Mouse (Mus musculus): ENCODE results near the gene Iffo1. TPM values are rescaled to one million over a fixed set of nuclear protein-coding genes. Genes with fewer than 3 reads are reported as not detected.

The Iffo1 gene
- polyA plus RNA-seq, 1 experiment from 2014 or later: 8.8 TPM

GRCm38 (mm10) chr6:125101444-125101843 lies 43.6 kb upstream of the Iffo1 start:
- Histone ChIP-seq H3K27me3 (ENCODE audit: control insufficient read depth, insufficient read depth, low read length) (no peaks in the 10 kb centered on the region), H3K9ac (ENCODE audit: low read length) (no peak overlapping the region), H3K36me3 (ENCODE audit: control insufficient read depth, insufficient read depth, low read length) (peaks cover 46% of the 10 kb centered on the region), H3K4me1 (ENCODE audit: control insufficient read depth, insufficient read depth, low read length) (peaks cover 28% of the 10 kb centered on the region), H3K27ac (ENCODE audit: low read length) (no peak overlapping the region), H3K4me2 (ENCODE audit: low read depth, low read length) (no peak overlapping the region), H3K4me3 (replicated peaks; ENCODE audit: low read length) (no peak overlapping the region), H3K9me3 (replicated peaks; ENCODE audit: control insufficient read depth, low read length) (no peaks in the 10 kb centered on the region)
- ATAC-seq (ENCODE audit: insufficient read depth, low FRiP score): no peak
- WGBS: 80% methylated on average over 9 of the region's 9 CpGs

DNA sequence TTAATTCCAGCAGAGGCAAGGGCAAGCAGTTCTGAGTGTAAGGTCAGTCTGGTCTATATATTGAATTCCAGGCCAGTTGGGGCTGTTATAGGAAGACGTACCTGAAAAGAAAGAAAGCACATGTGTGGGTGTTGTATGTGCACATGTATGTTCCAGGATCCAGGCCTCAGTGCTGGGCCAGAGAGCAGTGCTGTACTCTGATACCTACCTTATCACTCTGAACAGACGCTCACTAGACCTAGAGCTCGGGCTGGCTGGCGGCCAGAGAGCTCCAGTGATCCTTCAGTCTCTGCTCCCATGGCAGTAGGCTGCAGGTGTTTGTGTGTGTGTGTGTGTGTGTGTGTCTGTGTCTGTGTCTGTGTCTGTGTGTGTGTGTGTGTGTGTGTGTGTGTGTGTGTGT lies 40.8 kb upstream of the Iffo1 start:
- Histone ChIP-seq H3K4me2 (ENCODE audit: low read depth, low read length) (no peak overlapping the region), H3K4me3 (replicated peaks; ENCODE audit: low read length) (no peak overlapping the region), H3K4me1 (ENCODE audit: control insufficient read depth, insufficient read depth, low read length) (peaks cover 10% of the 10 kb centered on the region), H3K27ac (ENCODE audit: low read length) (no peak overlapping the region), H3K9ac (ENCODE audit: low read length) (no peak overlapping the region), H3K27me3 (ENCODE audit: control insufficient read depth, insufficient read depth, low read length) (no peaks in the 10 kb centered on the region), H3K36me3 (ENCODE audit: control insufficient read depth, insufficient read depth, low read length) (peaks cover 73% of the 10 kb centered on the region), H3K9me3 (replicated peaks; ENCODE audit: control insufficient read depth, low read length) (no peaks in the 10 kb centered on the region)
- no peak; the same call in 1 of the 2 replicates for ATAC-seq (ENCODE audit: insufficient read depth, low FRiP score)
- WGBS: 82% methylated on average over 4 of the region's 4 CpGs

DNA sequence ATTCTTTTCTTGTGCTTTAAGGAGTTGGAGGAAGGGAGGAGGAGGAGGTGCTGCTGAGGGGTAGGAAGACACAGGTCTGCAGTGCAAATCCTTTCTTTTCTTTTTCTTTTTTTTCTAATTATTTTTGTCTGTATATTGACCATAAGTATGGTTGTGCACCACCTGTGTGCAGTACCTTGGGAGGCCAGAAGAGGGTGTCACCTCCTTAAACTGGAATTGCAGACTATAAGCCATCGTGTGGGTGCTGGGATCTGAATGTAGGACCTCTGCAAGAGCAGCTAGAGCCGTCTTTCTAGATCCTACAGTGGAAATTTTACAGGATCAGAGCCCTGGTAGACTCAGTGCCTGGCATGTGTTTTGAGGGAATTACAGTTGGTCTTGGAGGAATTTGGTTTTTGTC lies 37.3 kb upstream of the Iffo1 start:
- no peak overlapping the region for H3K4me3 ChIP-seq (replicated peaks; ENCODE audit: low read length)
- no peak overlapping the region for H3K4me2 ChIP-seq (ENCODE audit: low read depth, low read length)
- H3K9ac ChIP-seq (ENCODE audit: low read length): no peak overlapping the region
- H3K9me3 ChIP-seq (replicated peaks; ENCODE audit: control insufficient read depth, low read length): no peaks in the 10 kb centered on the region
- H3K36me3 ChIP-seq (ENCODE audit: control insufficient read depth, insufficient read depth, low read length): peaks cover 79% of the 10 kb centered on the region
- WGBS: 92% methylated on average over 2 of the region's 2 CpGs
- no peak overlapping the region for H3K27ac ChIP-seq (ENCODE audit: low read length)
- no peaks in the 10 kb centered on the region for H3K27me3 ChIP-seq (ENCODE audit: control insufficient read depth, insufficient read depth, low read length)
- H3K4me1 ChIP-seq (ENCODE audit: control insufficient read depth, insufficient read depth, low read length): no peaks in the 10 kb centered on the region
- ATAC-seq (ENCODE audit: insufficient read depth, low FRiP score): no peak

- no peaks in the 10 kb centered on the region for H3K4me1 ChIP-seq (ENCODE audit: control insufficient read depth, insufficient read depth, low read length)
- no peak overlapping the region for H3K4me3 ChIP-seq (replicated peaks; ENCODE audit: low read length)
- no peak overlapping the region for H3K27ac ChIP-seq (ENCODE audit: low read length)
- no peak overlapping the region for H3K4me2 ChIP-seq (ENCODE audit: low read depth, low read length)
- ATAC-seq (ENCODE audit: insufficient read depth, low FRiP score): no peak
- H3K9me3 ChIP-seq (replicated peaks; ENCODE audit: control insufficient read depth, low read length): no peaks in the 10 kb centered on the region
- no peak overlapping the region for H3K9ac ChIP-seq (ENCODE audit: low read length)
- peaks cover 85% of the 10 kb centered on the region for H3K36me3 ChIP-seq (ENCODE audit: control insufficient read depth, insufficient read depth, low read length)
- H3K27me3 ChIP-seq (ENCODE audit: control insufficient read depth, insufficient read depth, low read length): no peaks in the 10 kb centered on the region
- WGBS: 80% methylated on average over 14 of the region's 14 CpGs
These were observed 35.7 kb upstream of the Iffo1 start for GRCm38 (mm10) chr6:125109371-125109770.

GRCm38 (mm10) chr6:125110927-125111326 lies 34.1 kb upstream of the Iffo1 start:
- H3K4me3 ChIP-seq (replicated peaks; ENCODE audit: low read length): no peak overlapping the region
- WGBS: 89% methylated on average over 7 of the region's 7 CpGs
- ATAC-seq (ENCODE audit: insufficient read depth, low FRiP score): no peak

DNA sequence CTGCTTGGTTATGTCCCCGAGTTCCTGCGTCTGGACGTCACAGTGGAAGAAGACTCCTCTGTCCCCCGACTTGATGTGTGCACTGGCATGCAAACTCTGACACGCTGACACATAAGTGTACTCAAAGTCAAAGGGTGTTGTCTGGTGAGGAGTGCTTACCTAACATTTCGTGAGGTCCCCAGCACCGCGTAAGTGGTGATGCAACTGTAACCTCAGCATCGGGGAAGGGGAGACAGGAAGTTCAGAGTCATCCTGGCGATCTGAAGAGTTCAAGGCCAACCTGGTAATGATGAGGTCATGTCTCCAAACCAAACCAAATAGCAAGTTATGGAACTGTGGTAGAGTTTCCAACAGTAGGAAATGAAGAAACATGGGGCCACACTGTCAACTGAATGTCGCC lies 32.5 kb upstream of the Iffo1 start:
- H3K9ac ChIP-seq (ENCODE audit: low read length): no peak overlapping the region
- no peaks in the 10 kb centered on the region for H3K27me3 ChIP-seq (ENCODE audit: control insufficient read depth, insufficient read depth, low read length)
- no peak for ATAC-seq (ENCODE audit: insufficient read depth, low FRiP score)
- WGBS: 90% methylated on average over 11 of the region's 11 CpGs
- H3K4me1 ChIP-seq (ENCODE audit: control insufficient read depth, insufficient read depth, low read length): no peaks in the 10 kb centered on the region
- H3K4me2 ChIP-seq (ENCODE audit: low read depth, low read length): no peak overlapping the region
- no peaks in the 10 kb centered on the region for H3K9me3 ChIP-seq (replicated peaks; ENCODE audit: control insufficient read depth, low read length)
- H3K27ac ChIP-seq (ENCODE audit: low read length): no peak overlapping the region
- no peak overlapping the region for H3K4me3 ChIP-seq (replicated peaks; ENCODE audit: low read length)
- H3K36me3 ChIP-seq (ENCODE audit: control insufficient read depth, insufficient read depth, low read length): peaks cover 70% of the 10 kb centered on the region

More at GRCm38 (mm10) chr6:125110927-125111326, 34.1 kb upstream of the Iffo1 start:
- Histone ChIP-seq H3K9ac (ENCODE audit: low read length) (no peak overlapping the region), H3K27me3 (ENCODE audit: control insufficient read depth, insufficient read depth, low read length) (no peaks in the 10 kb centered on the region), H3K9me3 (replicated peaks; ENCODE audit: control insufficient read depth, low read length) (no peaks in the 10 kb centered on the region), H3K27ac (ENCODE audit: low read length) (no peak overlapping the region), H3K4me2 (ENCODE audit: low read depth, low read length) (no peak overlapping the region), H3K4me1 (ENCODE audit: control insufficient read depth, insufficient read depth, low read length) (no peaks in the 10 kb centered on the region), H3K36me3 (ENCODE audit: control insufficient read depth, insufficient read depth, low read length) (peaks cover 76% of the 10 kb centered on the region)

DNA sequence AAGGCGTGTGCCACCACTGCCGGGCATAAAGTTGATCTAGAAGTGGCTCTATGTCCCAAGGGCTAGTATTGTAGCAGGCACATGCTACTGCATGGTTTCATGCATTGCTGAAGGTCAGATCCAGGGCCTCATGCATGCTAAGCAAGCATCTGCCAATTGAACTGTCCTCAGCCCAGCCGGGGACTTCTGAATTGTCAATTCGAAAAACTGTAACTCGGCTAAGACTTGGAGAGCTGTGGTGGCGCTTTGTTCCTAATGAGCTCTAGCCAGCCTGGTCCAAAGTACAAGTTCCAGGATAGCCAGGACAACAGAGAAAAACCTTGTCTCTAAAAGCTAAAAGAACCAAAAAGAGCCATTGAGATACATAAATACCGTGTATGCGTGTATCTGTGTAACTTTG lies 25.7 kb upstream of the Iffo1 start:
- Histone ChIP-seq H3K36me3 (ENCODE audit: control insufficient read depth, insufficient read depth, low read length) (peaks cover 51% of the 10 kb centered on the region), H3K27ac (ENCODE audit: low read length) (no peak overlapping the region), H3K9ac (ENCODE audit: low read length) (no peak overlapping the region), H3K4me2 (ENCODE audit: low read depth, low read length) (no peak overlapping the region), H3K9me3 (replicated peaks; ENCODE audit: control insufficient read depth, low read length) (no peaks in the 10 kb centered on the region), H3K27me3 (ENCODE audit: control insufficient read depth, insufficient read depth, low read length) (no peaks in the 10 kb centered on the region), H3K4me3 (replicated peaks; ENCODE audit: low read length) (no peak overlapping the region), H3K4me1 (ENCODE audit: control insufficient read depth, insufficient read depth, low read length) (no peaks in the 10 kb centered on the region)
- ATAC-seq (ENCODE audit: insufficient read depth, low FRiP score): no peak
- WGBS: 94% methylated on average over 8 of the region's 8 CpGs

DNA sequence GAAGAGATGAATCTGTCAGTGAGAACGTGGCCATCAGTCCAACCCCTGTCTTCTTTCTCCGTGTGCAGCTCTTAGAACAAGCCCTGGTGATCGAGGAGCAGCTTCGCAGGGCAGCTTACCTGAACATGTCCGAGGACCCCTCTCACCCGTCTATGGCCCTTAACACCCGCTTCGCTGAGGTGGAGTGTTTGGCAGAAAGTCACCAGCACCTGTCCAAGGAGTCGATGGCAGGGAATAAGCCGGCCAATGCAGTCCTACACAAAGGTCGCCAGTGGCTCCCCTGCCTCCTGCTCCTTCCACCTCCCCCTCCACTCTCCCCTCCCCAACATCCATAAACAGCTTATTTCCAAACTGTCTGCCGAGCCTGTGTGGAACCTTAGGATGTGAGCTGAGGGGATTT lies 16.3 kb upstream of the Iffo1 start:
- no peak overlapping the region for H3K27ac ChIP-seq (ENCODE audit: low read length)
- H3K9ac ChIP-seq (ENCODE audit: low read length): no peak overlapping the region
- peaks cover 8% of the 10 kb centered on the region for H3K36me3 ChIP-seq (ENCODE audit: control insufficient read depth, insufficient read depth, low read length)
- no peak overlapping the region for H3K4me2 ChIP-seq (ENCODE audit: low read depth, low read length)
- ATAC-seq (ENCODE audit: insufficient read depth, low FRiP score): no peak
- WGBS: 82% methylated on average over 12 of the region's 12 CpGs
- no peak overlapping the region for H3K4me3 ChIP-seq (replicated peaks; ENCODE audit: low read length)
- no peaks in the 10 kb centered on the region for H3K27me3 ChIP-seq (ENCODE audit: control insufficient read depth, insufficient read depth, low read length)
- no peaks in the 10 kb centered on the region for H3K9me3 ChIP-seq (replicated peaks; ENCODE audit: control insufficient read depth, low read length)
- H3K4me1 ChIP-seq (ENCODE audit: control insufficient read depth, insufficient read depth, low read length): peaks cover 4% of the 10 kb centered on the region; the same call in 1 of the 2 replicates

GRCm38 (mm10) chr6:125129710-125130402 lies 15.2 kb upstream of the Iffo1 start:
- 89% methylated on average over 20 of the region's 20 CpGs for WGBS
- peaks cover 4% of the 10 kb centered on the region; the same call in 1 of the 2 replicates for H3K4me1 ChIP-seq (ENCODE audit: control insufficient read depth, insufficient read depth, low read length)
- H3K9me3 ChIP-seq (replicated peaks; ENCODE audit: control insufficient read depth, low read length): no peaks in the 10 kb centered on the region
- H3K4me3 ChIP-seq (replicated peaks; ENCODE audit: low read length): no peak overlapping the region
- no peak for ATAC-seq (ENCODE audit: insufficient read depth, low FRiP score)
- H3K27ac ChIP-seq (ENCODE audit: low read length): no peak overlapping the region
- peaks cover 11% of the 10 kb centered on the region for H3K36me3 ChIP-seq (ENCODE audit: control insufficient read depth, insufficient read depth, low read length)
- H3K4me2 ChIP-seq (ENCODE audit: low read depth, low read length): no peak overlapping the region
- H3K27me3 ChIP-seq (ENCODE audit: control insufficient read depth, insufficient read depth, low read length): no peaks in the 10 kb centered on the region
- H3K9ac ChIP-seq (ENCODE audit: low read length): no peak overlapping the region

Measured in stomach, embryonic 16.5 days (tissue).